ENCODE assay signal across 1 mouse cellular context in the genomic region with DNA sequence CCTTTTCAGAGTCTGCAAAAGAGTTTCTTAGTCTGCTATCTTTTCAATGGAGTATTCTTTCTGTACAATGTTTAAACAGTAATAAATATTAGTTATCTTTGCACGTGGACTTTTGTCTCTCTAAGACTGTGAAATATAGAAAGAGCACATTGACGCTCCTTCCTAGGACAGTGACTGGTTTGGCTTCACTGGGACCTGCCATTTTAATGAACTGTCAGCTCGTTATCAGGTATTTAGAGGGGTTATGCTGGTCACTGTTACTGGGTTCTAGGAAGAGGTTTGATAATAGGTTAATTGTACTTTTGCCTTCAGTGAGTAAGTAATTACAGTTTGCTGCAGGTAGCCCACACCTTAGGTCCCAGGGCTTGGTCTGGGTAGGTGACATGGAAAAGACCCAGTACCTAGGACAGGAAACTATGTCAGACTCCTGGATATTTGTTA.
TF ChIP-seq lines count a peak whose summit lies in the region.

No protein-coding gene starts in this region.

TF ChIP-seq in CH12.LX, 34 proteins besides CTCF, POLR2A, EP300 and RAD21 (continued from another document):
- TF ChIP-seq HCFC1 (IDR thresholded peaks at IDR 0.05; ENCODE audit: low read depth, low read length) = no peak
